Mouse (Mus musculus) midbrain, embryonic 16.5 days (tissue): ENCODE measurements around the gene Tle6. TPM values are rescaled to one million over a fixed set of nuclear protein-coding genes. Genes with fewer than 3 reads are reported as not detected.

Experiments
- ATAC-seq: fragments of 200-750 bp; cut with Nextera tagmentation; 2 replicates; pipeline ENCODE4 v1.8.0; 2017; ENCODE audit warnings: moderate TSS enrichment
- H3K27ac ChIP-seq: fragments of 300-500 bp; sonication (generic); 2 replicates; pipeline ENCODE4 v1.5.1; 2014; ENCODE audit warnings: mild to moderate bottlenecking, low read length, mixed read lengths
- H3K27me3 ChIP-seq: fragments of 300-500 bp; sonication (generic); 2 replicates; pipeline ENCODE4 v1.6.1; 2014; ENCODE audit warnings: low read depth, low read length, mixed read lengths; ENCODE audit not compliant: control insufficient read depth, insufficient read depth
- H3K36me3 ChIP-seq: fragments of 300-500 bp; sonication (generic); 2 replicates; pipeline ENCODE4 v1.6.1; 2014; ENCODE audit warnings: mild to moderate bottlenecking, low read length, moderate library complexity, mixed read lengths; ENCODE audit not compliant: control insufficient read depth, insufficient read depth
- H3K4me1 ChIP-seq: fragments of 300-500 bp; sonication (generic); 2 replicates; pipeline ENCODE4 v1.6.1; 2014; ENCODE audit warnings: mild to moderate bottlenecking, low read length, mixed read lengths; ENCODE audit not compliant: control insufficient read depth, insufficient read depth
- H3K4me2 ChIP-seq: fragments of 300-500 bp; sonication (generic); 2 replicates; pipeline ENCODE4 v1.6.1; 2014; ENCODE audit warnings: mild to moderate bottlenecking, low read length, mixed read lengths
- H3K4me3 ChIP-seq: fragments of 300-500 bp; sonication (generic); 2 replicates; pipeline ENCODE4 v1.5.1; 2014; ENCODE audit warnings: low read depth, mild to moderate bottlenecking, low read length, moderate library complexity, mixed read lengths
- H3K9ac ChIP-seq: fragments of 300-500 bp; sonication (generic); 2 replicates; pipeline ENCODE4 v1.6.1; 2014; ENCODE audit warnings: low read depth, low read length, mixed read lengths
- H3K9me3 ChIP-seq: fragments of 300-500 bp; sonication (generic); replicated peaks from 2 replicates; pipeline ENCODE4 v1.6.1; 2014; ENCODE audit warnings: mild to moderate bottlenecking, low read length, mixed read lengths; ENCODE audit not compliant: control insufficient read depth, poor library complexity, severe bottlenecking
- WGBS: fragments of 180-500 bp; shearing (Covaris S2); extraction: QIAGEN DNeasy Blood & Tissue Kit; methylation state at CpG from one replicate; pipeline ENCODE4 v1.1.7; 2014; 5-methylcytosine and 5-hydroxymethylcytosine counted together
- polyA plus RNA-seq: library from polyadenylated mRNA; unstranded; fragments of >200 nt; fragmentation: Nextera tagmentation; extraction: Ambion mirVana; gene quantifications from 2 replicates; pipeline ENCODE4 v1.2.1, GENCODE M21; 2015

The Tle6 gene
- polyA plus RNA-seq, 1 experiment from 2014 or later = 4.3 TPM

DNA sequence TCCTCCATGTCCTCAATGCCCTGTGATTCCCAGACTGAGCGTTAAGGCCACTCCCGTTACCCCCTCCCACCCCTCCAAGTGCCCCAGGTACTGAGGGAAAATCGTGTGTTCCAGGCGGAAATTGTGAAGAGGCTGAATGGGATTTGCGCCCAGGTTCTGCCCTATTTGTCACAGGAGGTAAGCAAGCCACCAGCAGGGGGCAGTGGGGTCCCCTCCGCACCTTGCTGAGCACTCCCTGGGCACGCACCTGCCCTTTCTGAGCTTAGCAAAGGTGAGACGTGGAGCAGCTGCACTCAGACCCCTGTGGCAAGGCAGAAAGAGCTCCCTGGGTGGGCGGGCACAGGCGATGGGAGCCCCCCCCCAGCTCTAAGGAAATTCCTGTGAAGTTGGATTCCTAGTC, 36.1 kb downstream of the Tle6 start:
- Histone ChIP-seq H3K9me3 (no peaks in the 10 kb centered on the region), H3K4me2 (no peak overlapping the region), H3K36me3 (peaks cover 14% of the 10 kb centered on the region; the same call in 1 of the 2 replicates), H3K9ac (no peak overlapping the region), H3K27me3 (peaks cover 6% of the 10 kb centered on the region), H3K4me3 (no peak overlapping the region), H3K27ac (no peak overlapping the region), H3K4me1 (peaks cover 40% of the 10 kb centered on the region)
- no peak for ATAC-seq
- 19% methylated on average over 10 of the region's 10 CpGs for whole genome bisulfite sequencing

DNA sequence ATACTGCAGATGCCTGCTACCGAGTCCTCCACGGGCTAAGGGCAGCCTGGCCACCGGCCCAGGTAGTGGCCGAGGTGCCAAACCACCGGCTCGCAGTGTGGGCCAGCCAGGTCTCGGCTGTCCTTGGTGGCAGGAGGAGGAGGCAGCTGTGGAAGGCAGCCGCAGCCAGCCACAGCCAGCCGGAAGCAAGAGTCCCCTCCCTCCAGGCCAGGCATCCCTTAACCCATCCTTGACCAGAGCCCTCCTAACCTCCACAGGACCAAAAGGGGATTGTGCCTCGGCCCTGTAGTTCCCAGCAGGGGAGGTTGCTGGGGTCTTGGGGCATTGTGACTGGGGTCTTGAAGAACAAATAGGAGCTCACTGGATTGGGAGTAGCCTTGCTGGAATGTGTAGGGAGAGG, 36.7 kb downstream of the Tle6 start:
- no peak for ATAC-seq
- Histone ChIP-seq H3K27me3 (peaks cover 6% of the 10 kb centered on the region), H3K9me3 (no peaks in the 10 kb centered on the region), H3K36me3 (peaks cover 14% of the 10 kb centered on the region; the same call in 1 of the 2 replicates), H3K4me3 (peak overlapping the region; percentile 11; the same call in 1 of the 2 replicates), H3K4me1 (peaks cover 40% of the 10 kb centered on the region), H3K9ac (0 out of 2 replicates have a peak overlapping the region, but pooled peaks have one; percentile 27), H3K27ac (no peak overlapping the region), H3K4me2 (peak overlapping the region; percentile 31; the same call in 1 of the 2 replicates)
- 8% methylated on average over 10 of the region's 10 CpGs for whole genome bisulfite sequencing

DNA sequence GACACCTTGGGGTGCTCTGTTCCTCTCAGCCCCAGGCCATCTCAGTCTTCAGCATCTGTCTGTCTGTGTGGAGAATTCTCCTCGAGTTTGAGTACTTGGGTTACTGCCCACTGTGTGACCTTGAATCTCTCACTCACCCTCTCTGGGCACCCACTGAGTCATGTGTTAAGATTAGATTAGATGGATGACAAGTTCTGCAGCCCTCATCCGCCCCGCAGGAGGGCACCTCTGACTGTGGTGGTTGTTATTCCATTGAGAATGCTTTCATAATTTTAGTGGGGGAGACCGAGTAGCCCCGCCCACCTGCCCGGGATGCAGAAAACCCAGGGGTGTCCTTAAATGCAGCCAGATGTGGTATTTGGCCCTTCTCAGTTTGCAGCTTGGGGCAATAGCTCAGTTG, 37.4 kb downstream of the Tle6 start:
- peak overlapping the region; percentile 11; the same call in 1 of the 2 replicates for H3K4me3 ChIP-seq
- WGBS = 50% methylated on average over 6 of the region's 6 CpGs
- H3K36me3 ChIP-seq = peaks cover 14% of the 10 kb centered on the region; the same call in 1 of the 2 replicates
- H3K9ac ChIP-seq = 0 out of 2 replicates have a peak overlapping the region, but pooled peaks have one; percentile 14
- H3K4me2 ChIP-seq = no peak overlapping the region; the same call in 1 of the 2 replicates
- H3K27ac ChIP-seq = no peak overlapping the region
- H3K27me3 ChIP-seq = peaks cover 6% of the 10 kb centered on the region
- H3K4me1 ChIP-seq = peaks cover 36% of the 10 kb centered on the region
- H3K9me3 ChIP-seq = no peaks in the 10 kb centered on the region
- ATAC-seq = no peak

DNA sequence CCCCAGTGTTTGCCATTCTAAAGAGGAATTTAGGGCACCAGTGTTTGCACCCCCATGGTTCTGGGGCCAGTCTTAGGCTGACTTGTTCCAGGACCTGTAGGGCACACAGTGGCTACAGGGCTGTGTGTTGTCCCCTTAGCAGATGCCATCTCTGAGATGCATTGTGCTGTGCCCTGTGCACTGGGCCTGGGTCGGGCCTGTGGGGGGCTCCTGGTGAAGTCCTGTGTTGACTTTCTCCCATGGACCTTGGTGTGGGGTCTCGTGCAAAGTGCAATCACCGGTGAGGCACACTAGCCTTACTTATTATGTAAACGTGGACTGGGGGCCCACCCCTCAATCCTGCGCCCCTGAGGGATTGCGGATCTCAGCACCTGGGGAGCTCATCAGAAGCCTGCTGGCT, 38.5 kb downstream of the Tle6 start:
- no peak overlapping the region for H3K27ac ChIP-seq
- peaks cover 33% of the 10 kb centered on the region for H3K4me1 ChIP-seq
- peaks cover 6% of the 10 kb centered on the region for H3K27me3 ChIP-seq
- no peak overlapping the region for H3K4me3 ChIP-seq
- no peak overlapping the region for H3K9ac ChIP-seq
- peaks cover 14% of the 10 kb centered on the region; the same call in 1 of the 2 replicates for H3K36me3 ChIP-seq
- 78% methylated on average over 6 of the region's 6 CpGs for WGBS
- H3K4me2 ChIP-seq = peak overlapping the region; percentile 3; the same call in 1 of the 2 replicates
- ATAC-seq = no peak
- H3K9me3 ChIP-seq = no peaks in the 10 kb centered on the region

DNA sequence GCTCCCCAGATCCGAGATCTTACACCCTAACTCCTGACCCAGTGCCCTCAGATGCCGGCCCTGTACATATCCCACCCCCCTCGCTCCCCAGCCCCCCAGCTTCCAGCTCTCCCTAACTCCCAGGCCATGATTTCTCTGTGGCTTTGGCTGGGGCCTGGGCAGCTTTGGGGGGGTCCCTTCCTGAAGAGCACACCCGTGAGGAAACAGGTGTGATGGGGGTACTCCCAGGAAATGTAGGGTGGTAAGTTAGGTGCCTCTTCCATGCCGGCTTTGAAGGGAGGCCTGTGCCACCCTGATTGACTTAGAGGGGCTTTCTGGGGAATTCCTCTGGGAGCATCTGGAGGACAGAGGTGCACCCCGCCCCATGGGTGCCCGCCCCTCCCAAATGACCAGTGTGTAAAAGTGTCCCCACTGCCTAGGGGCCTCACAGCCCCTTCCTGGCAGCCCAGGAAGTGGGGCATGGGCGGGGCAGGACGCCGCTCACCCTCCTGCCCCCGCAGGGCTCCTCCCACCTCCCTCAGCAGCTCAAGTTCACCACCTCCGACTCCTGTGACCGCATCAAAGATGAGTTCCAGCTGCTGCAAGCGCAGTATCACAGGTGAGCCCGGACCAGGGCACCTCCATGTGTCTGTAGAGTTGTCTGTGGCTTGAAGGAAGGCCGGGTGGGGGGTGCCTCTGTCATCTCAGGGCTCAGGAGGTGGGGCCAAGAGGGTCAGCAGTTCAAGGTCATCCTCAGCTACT, 40.0 kb downstream of the Tle6 start:
- Histone ChIP-seq H3K9me3 (no peaks in the 10 kb centered on the region), H3K4me2 (peak overlapping the region; percentile 82), H3K9ac (peak overlapping the region; percentile 100), H3K36me3 (peaks cover 12% of the 10 kb centered on the region; the same call in 1 of the 2 replicates), H3K27ac (no peak overlapping the region; the same call in none of the 2 replicates), H3K4me1 (peaks cover 33% of the 10 kb centered on the region), H3K27me3 (peaks cover 3% of the 10 kb centered on the region), H3K4me3 (peak overlapping the region; percentile 89)
- 36% methylated on average over 16 of the region's 16 CpGs for WGBS
- ATAC-seq = no peak; the same call in 1 of the 2 replicates

DNA sequence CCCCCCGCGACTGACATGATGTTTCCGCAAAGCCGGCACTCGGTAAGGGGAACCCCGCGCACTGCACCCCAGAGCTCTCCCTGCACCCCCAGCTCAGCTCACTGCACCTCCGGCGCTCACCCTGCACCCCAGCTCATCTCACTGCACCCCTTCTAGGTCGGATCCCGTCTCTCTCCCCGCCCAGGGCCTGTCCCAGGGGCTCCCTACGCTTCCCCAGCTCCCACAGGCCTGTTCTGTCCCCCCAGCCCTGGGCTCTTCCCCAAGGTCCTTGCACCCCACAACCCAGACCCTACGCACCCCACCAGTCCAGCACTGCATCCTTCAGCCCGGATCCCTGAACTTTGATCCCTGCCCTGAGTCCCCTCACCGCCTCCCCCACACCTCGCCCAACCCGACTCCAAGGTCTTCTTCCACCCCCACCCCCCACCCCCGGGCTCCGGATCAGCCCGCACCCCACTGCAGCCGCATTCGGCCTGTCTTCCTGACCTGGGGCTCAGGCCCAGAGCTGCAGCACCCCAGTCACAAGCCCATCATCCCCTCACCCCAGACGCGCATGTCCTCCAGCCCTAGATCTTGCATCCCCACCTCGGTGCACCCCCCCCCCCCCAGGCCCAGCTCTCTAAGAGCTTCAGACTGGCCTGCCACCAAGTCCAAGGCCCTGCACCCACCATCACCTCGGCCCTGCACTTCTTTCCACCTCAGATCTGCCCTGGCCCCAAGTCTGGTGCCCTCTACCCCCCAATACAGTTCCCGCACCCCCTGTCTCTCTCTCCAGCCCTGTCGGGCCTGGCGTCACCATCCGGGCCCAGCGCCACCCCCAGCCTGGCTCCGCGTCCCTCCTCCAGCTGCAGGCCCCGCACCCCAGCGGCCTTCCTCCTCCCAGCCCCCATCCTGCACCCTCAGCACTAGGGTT, 41.0 kb downstream of the Tle6 start:
- 1% methylated on average over 25 of the region's 36 CpGs for WGBS
- peak overlapping the region; percentile 82 for H3K4me2 ChIP-seq
- peak overlapping the region; percentile 87 for H3K27ac ChIP-seq
- H3K27me3 ChIP-seq = no peaks in the 10 kb centered on the region
- H3K4me3 ChIP-seq = peak overlapping the region; percentile 89
- H3K36me3 ChIP-seq = peaks cover 3% of the 10 kb centered on the region; the same call in 1 of the 2 replicates
- peak overlapping the region; percentile 100 for H3K9ac ChIP-seq
- peaks cover 33% of the 10 kb centered on the region for H3K4me1 ChIP-seq
- no peaks in the 10 kb centered on the region for H3K9me3 ChIP-seq
- ATAC-seq = peak; percentile 40

DNA sequence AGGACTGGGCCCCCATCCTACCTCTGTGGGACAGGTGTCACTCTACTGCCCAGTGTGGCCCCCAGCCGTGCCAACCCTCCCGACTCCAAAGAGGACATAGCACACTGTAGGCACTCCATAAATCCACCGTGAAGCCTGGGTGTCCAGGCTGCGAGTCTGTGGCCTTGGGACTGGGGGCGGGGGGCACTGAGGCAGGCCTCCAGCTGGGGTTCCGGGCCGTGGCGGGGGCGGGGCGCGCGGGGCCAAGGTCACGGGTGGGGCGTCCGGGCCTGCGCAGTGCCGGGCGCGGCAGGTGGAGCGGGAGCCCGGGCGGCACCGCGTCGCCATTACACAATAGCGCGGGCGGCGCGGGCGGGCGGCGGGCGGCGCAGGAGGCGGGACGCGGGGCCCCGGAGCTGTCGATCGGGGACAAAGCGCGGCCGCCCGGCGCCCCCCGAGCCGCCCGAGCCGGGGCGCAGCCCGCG, 41.7 kb downstream of the Tle6 start, which contains the start of gene Aes:
TSS of gene Aes (plus strand) at position 326 of the 464 bp plus-strand sequence.
- under 1% methylated on average over 34 of the region's 53 CpGs for WGBS
- no peaks in the 10 kb centered on the region for H3K9me3 ChIP-seq
- H3K4me1 ChIP-seq = peaks cover 33% of the 10 kb centered on the region
- peak within 1 kb of the TSS; percentile 87 for H3K27ac ChIP-seq
- peak within 1 kb of the TSS; percentile 82 for H3K4me2 ChIP-seq
- H3K4me3 ChIP-seq = peak within 1 kb of the TSS; percentile 89
- H3K9ac ChIP-seq = peak within 1 kb of the TSS; percentile 100
- no peaks in the 10 kb centered on the region for H3K27me3 ChIP-seq
- no peaks in the 10 kb centered on the region for H3K36me3 ChIP-seq
- ATAC-seq = peak; percentile 57

DNA sequence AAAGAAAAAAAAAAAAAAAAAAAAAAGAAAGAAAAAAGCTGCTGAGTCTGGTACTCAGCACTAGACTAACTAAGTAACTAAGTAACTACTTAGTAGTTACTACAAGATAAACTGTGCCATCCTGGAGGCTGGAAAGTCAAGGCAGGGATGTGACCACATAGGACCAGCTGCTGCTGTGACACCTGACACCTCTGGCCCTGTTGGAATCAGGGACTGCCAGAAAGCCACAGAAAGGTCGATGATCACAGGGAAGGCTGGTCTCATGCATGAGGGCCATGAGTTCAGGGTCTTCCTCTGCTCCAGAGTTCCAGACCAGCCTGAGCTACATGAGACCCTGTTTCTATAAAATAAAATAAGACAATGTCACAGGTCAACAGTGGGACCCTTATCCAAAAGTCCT, 43.4 kb downstream of the Tle6 start:
- Histone ChIP-seq H3K4me3 (no peak overlapping the region), H3K27ac (no peak overlapping the region), H3K9ac (no peak overlapping the region), H3K27me3 (no peaks in the 10 kb centered on the region), H3K36me3 (no peaks in the 10 kb centered on the region), H3K4me2 (no peak overlapping the region), H3K4me1 (peaks cover 18% of the 10 kb centered on the region), H3K9me3 (no peaks in the 10 kb centered on the region)
- ATAC-seq = no peak
- 58% methylated on average over 1 of the region's 1 CpGs for WGBS
